Mouse (Mus musculus): Measurements from ENCODE around the gene Opn1sw.

- no peak for TF ChIP-seq HCFC1 (IDR thresholded peaks at IDR 0.05; ENCODE audit: borderline replicate concordance, insufficient read depth, low read length)
- TF ChIP-seq CHD2 (IDR thresholded peaks at IDR 0.05; ENCODE audit: low read depth, low read length) = no peak
- TF ChIP-seq MAFK (IDR thresholded peaks at IDR 0.05; ENCODE audit: insufficient read depth, low read depth, low read length) = no peak
These were observed 27.2 kb upstream of the Opn1sw start for GRCm38 (mm10) chr6:29415446-29415845.

Measured in ES-E14 (cell line).